Mouse (Mus musculus) kidney, embryonic 16.5 days (tissue): Measurements from ENCODE around the gene Hkdc1. TPM values are rescaled to one million over a fixed set of nuclear protein-coding genes. Genes with fewer than 3 reads are reported as not detected.

Experiments
- ATAC-seq: fragments of 200-750 bp; cut with Nextera tagmentation; 2 replicates; pipeline ENCODE4 v1.8.0; 2017; ENCODE audit warnings: moderate TSS enrichment; ENCODE audit not compliant: low FRiP score, low TSS enrichment
- H3K27ac ChIP-seq: fragments of 300-500 bp; sonication (generic); 2 replicates; pipeline ENCODE4 v1.5.1; 2014; ENCODE audit warnings: low read length
- H3K27me3 ChIP-seq: fragments of 300-500 bp; sonication (generic); 2 replicates; pipeline ENCODE4 v1.6.1; 2014; ENCODE audit warnings: low read length, control low read depth, mixed read lengths; ENCODE audit not compliant: insufficient read depth
- H3K36me3 ChIP-seq: fragments of 300-500 bp; sonication (generic); 2 replicates; pipeline ENCODE4 v1.6.1; 2014; ENCODE audit warnings: low read length, control low read depth, mixed read lengths; ENCODE audit not compliant: insufficient read depth
- H3K4me1 ChIP-seq: fragments of 300-500 bp; sonication (generic); 2 replicates; pipeline ENCODE4 v1.6.1; 2014; ENCODE audit warnings: low read length, control low read depth, mixed read lengths; ENCODE audit not compliant: insufficient read depth
- H3K4me2 ChIP-seq: fragments of 300-500 bp; sonication (generic); replicated peaks from 2 replicates; pipeline ENCODE4 v1.6.1; 2014; ENCODE audit warnings: low read depth, low read length
- H3K4me3 ChIP-seq: fragments of 300-500 bp; sonication (generic); 2 replicates; pipeline ENCODE4 v1.5.1; 2014; ENCODE audit warnings: mild to moderate bottlenecking, low read length
- H3K9ac ChIP-seq: fragments of 300-500 bp; sonication (generic); replicated peaks from 2 replicates; pipeline ENCODE4 v1.6.1; 2014; ENCODE audit warnings: low read length
- H3K9me3 ChIP-seq: fragments of 300-500 bp; sonication (generic); 2 replicates; pipeline ENCODE4 v1.6.1; 2016; ENCODE audit warnings: low read length, control low read depth
- WGBS: fragments of 180-500 bp; shearing (Covaris S2); extraction: QIAGEN DNeasy Blood & Tissue Kit; methylation state at CpG from one replicate; pipeline ENCODE4 v1.1.7; 2014; 5-methylcytosine and 5-hydroxymethylcytosine counted together
- polyA plus RNA-seq: library from polyadenylated mRNA; unstranded; fragments of >200 nt; fragmentation: Nextera tagmentation; extraction: Ambion mirVana; gene quantifications from 2 replicates; pipeline ENCODE4 v1.2.1, GENCODE M21; 2015

The Hkdc1 gene
- polyA plus RNA-seq, 1 experiment from 2014 or later: 4.0 TPM

DNA sequence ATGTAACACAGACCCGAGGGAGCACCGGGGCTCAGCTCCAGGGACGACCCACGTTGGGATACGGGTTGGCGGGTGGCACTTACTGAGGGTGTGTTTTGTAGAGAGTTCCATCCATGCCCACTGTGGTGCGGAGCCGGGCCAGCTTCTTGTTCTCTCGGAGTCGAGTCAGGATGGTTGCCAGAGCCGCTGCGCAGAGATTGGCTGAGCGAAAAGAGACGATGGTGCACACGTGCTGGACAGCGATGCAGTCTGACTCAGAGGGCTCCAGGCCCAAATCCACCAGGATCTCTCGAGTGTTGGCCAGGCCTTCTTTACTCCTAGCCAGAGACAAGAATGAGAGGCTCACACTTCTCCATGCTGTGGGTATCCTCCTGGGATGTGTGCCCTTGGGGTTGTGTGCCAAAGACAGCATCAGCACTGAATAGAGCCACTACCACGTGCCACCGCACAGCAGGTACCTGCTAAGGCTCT is 20.6 kb downstream of the Hkdc1 start:
- Histone ChIP-seq H3K27me3 (peaks cover 3% of the 10 kb centered on the region; the same call in 1 of the 2 replicates), H3K9ac (no peak overlapping the region), H3K27ac (no peak overlapping the region), H3K36me3 (no peaks in the 10 kb centered on the region), H3K4me2 (no peak overlapping the region), H3K4me1 (peaks cover 6% of the 10 kb centered on the region; the same call in 1 of the 2 replicates), H3K9me3 (no peaks in the 10 kb centered on the region), H3K4me3 (no peak overlapping the region)
- no peak for ATAC-seq
- 79% methylated on average over 19 of the region's 19 CpGs for WGBS

DNA sequence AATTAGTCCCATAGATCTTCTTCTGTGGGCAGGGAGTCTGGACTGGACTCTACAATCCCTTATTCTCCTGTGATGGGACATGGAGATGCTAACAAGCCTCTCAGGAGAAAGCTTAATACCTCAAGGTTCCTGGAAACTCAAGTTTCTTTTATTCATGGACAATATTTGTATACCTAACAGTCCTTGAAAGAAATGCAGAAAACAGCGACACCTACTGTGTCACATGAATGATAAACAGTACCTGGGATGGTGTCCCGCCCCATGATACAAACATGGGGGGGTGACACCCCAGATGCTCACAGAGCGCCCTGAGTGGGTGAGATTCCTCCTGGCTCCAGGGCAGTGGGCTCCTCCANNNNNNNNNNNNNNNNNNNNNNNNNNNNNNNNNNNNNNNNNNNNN is 39.3 kb downstream of the Hkdc1 start:
- no peaks in the 10 kb centered on the region for H3K36me3 ChIP-seq
- H3K27me3 ChIP-seq: no peaks in the 10 kb centered on the region
- H3K9ac ChIP-seq: no peak overlapping the region
- H3K4me2 ChIP-seq: no peak overlapping the region
- H3K9me3 ChIP-seq: no peaks in the 10 kb centered on the region
- no peak overlapping the region for H3K27ac ChIP-seq
- no peaks in the 10 kb centered on the region for H3K4me1 ChIP-seq
- WGBS: 79% methylated on average over 3 of the region's 3 CpGs
- ATAC-seq: no peak
- H3K4me3 ChIP-seq: no peak overlapping the region

DNA sequence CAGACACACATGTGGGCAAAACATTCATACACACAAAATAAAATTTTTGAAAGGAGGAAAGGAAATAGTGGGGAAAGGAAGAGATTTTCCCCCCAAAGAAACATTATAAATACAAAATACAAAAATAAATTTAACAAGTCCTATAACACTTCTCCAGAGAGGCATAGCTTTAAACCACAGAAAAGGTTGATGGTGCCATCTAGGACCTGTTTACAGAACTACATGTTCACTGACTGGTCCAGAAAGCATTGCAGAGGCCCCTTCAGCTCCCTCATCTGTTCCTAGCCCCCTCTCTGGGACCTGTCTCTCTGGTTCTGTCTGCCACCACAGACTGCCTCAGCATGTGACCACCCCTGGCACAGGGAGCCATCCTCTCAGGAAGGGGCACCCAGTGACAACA is 41.4 kb downstream of the Hkdc1 start:
- no peaks in the 10 kb centered on the region for H3K36me3 ChIP-seq

DNA sequence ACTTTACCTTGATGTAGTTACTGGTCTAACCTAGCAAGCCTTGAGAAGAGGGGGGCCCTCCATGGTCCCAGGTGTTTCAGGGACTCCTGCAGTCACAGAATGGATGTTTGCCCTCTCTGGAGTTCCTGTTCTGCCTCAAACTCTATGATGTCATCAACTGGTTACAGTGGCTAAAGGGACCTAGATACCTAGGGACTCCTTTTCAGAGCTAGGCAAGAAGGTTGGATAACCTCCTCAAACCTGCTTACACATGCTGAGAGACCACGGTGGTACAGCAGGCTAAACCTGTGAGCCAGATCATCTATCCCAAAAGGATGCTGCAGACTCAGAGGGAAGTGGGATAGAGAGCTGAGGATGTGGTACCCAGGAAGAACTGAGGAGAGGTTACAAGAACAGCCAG is 42.5 kb downstream of the Hkdc1 start, which contains the start of gene Hk1:
Hk1 (minus strand) TSS at position 101 of the 400 bp plus-strand sequence.
- ATAC-seq: no peak
- Histone ChIP-seq H3K27ac (no peak within 1 kb of the TSS), H3K4me2 (no peak within 1 kb of the TSS), H3K4me3 (no peak within 1 kb of the TSS), H3K9ac (no peak within 1 kb of the TSS), H3K36me3 (no peaks in the 10 kb centered on the region), H3K9me3 (no peaks in the 10 kb centered on the region), H3K27me3 (no peaks in the 10 kb centered on the region), H3K4me1 (no peaks in the 10 kb centered on the region)
- WGBS: 100% methylated on average over 1 of the region's 1 CpGs

More for the DNA sequence above, 41.4 kb downstream of the Hkdc1 start:
- Histone ChIP-seq H3K4me2 (no peak overlapping the region), H3K27me3 (no peaks in the 10 kb centered on the region), H3K4me3 (no peak overlapping the region), H3K27ac (no peak overlapping the region), H3K9me3 (no peaks in the 10 kb centered on the region), H3K4me1 (no peaks in the 10 kb centered on the region), H3K9ac (no peak overlapping the region)
- ATAC-seq: no peak

- Histone ChIP-seq H3K4me1 (no peaks in the 10 kb centered on the region), H3K27me3 (no peaks in the 10 kb centered on the region), H3K4me2 (no peak overlapping the region), H3K27ac (no peak overlapping the region), H3K36me3 (no peaks in the 10 kb centered on the region), H3K9ac (no peak overlapping the region), H3K4me3 (no peak overlapping the region), H3K9me3 (no peaks in the 10 kb centered on the region)
- ATAC-seq: no peak
- 90% methylated on average over 7 of the region's 7 CpGs for WGBS
Observed at GRCm38 (mm10) chr10:62358827-62359226, 63.5 kb downstream of the Hkdc1 start.

DNA sequence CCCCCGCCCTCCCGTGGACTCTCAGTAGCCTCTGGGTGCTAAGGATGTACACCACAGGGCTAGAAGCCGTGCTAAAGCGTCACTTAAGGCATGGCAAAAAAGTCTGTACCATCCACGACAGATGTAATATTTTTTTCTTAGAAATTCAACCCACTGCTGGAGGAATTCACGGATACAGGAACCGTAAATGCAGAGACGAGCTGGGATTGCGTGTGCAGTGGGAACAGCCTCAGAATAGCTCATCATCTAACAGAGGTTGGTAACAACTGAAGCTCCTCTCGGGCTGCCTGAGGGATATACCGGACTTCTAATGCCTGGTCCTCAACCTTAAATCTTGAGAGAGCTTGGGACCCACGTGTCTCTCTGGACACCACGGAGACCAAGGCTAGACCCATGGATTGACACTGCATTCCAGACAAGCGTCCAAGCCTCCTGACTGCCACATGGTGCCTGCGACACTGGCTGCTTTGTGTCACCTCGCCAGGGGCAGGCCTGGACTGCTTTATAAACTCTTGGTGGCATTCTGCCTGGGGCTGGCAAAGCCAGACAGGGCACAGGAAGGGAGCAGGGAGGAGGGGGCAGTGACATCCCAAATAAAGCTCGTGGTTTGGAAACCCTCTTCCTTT is 66.1 kb downstream of the Hkdc1 start:
- no peak overlapping the region for H3K4me3 ChIP-seq
- H3K27me3 ChIP-seq: no peaks in the 10 kb centered on the region
- no peaks in the 10 kb centered on the region for H3K4me1 ChIP-seq
- H3K27ac ChIP-seq: no peak overlapping the region
- H3K36me3 ChIP-seq: no peaks in the 10 kb centered on the region
- WGBS: 79% methylated on average over 17 of the region's 17 CpGs
- H3K9me3 ChIP-seq: 0 out of 2 replicates have a peak, but pooled peaks cover 2% of the 10 kb centered on the region
- ATAC-seq: no peak
- H3K4me2 ChIP-seq: no peak overlapping the region
- no peak overlapping the region for H3K9ac ChIP-seq

GRCm38 (mm10) chr10:62345147-62345546 is 77.1 kb downstream of the Hkdc1 start:
- Histone ChIP-seq H3K36me3 (no peaks in the 10 kb centered on the region), H3K9me3 (0 out of 2 replicates have a peak, but pooled peaks cover 4% of the 10 kb centered on the region), H3K4me1 (peaks cover 5% of the 10 kb centered on the region; the same call in 1 of the 2 replicates), H3K9ac (no peak overlapping the region), H3K4me2 (no peak overlapping the region), H3K27me3 (no peaks in the 10 kb centered on the region), H3K27ac (no peak overlapping the region), H3K4me3 (no peak overlapping the region)
- ATAC-seq: no peak
- 73% methylated on average over 5 of the region's 5 CpGs for WGBS

- WGBS: 69% methylated on average over 9 of the region's 9 CpGs
- no peaks in the 10 kb centered on the region for H3K27me3 ChIP-seq
- no peak overlapping the region for H3K9ac ChIP-seq
- H3K4me3 ChIP-seq: no peak overlapping the region
- 0 out of 2 replicates have a peak, but pooled peaks cover 4% of the 10 kb centered on the region for H3K9me3 ChIP-seq
- H3K4me1 ChIP-seq: peaks cover 8% of the 10 kb centered on the region
- no peak for ATAC-seq
- no peak overlapping the region for H3K27ac ChIP-seq
- H3K4me2 ChIP-seq: no peak overlapping the region
- H3K36me3 ChIP-seq: no peaks in the 10 kb centered on the region
Observed at GRCm38 (mm10) chr10:62344004-62344752, 78.1 kb downstream of the Hkdc1 start.

DNA sequence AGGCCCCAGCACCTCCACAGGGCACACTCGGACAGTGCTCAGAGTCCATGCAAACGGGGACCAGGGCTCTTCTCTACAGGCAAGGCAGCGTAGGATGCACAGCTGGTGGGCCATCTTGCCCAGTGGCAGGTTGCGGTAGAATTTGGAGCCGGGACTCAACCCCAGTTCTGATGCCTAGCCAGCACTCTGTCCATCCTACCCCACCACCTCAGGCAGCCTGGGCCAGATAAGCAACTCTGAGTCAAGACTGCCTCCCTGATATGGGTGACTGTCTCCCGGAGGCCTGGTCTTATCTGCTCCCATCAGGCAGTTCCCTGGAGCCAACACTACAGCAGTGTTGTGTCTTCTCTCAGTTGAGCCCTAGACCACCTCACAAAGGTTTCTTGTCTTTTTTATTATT is 79.8 kb downstream of the Hkdc1 start:
- 93% methylated on average over 6 of the region's 6 CpGs for WGBS
- no peak overlapping the region for H3K27ac ChIP-seq
- no peak overlapping the region for H3K4me3 ChIP-seq
- H3K9ac ChIP-seq: no peak overlapping the region
- H3K36me3 ChIP-seq: no peaks in the 10 kb centered on the region
- ATAC-seq: no peak
- no peaks in the 10 kb centered on the region for H3K9me3 ChIP-seq
- no peak overlapping the region for H3K4me2 ChIP-seq
- H3K27me3 ChIP-seq: no peaks in the 10 kb centered on the region
- peaks cover 22% of the 10 kb centered on the region for H3K4me1 ChIP-seq

- peaks cover 27% of the 10 kb centered on the region for H3K4me1 ChIP-seq
- no peak overlapping the region for H3K4me3 ChIP-seq
- no peak for ATAC-seq
- no peak overlapping the region for H3K4me2 ChIP-seq
- no peak overlapping the region for H3K27ac ChIP-seq
- H3K27me3 ChIP-seq: no peaks in the 10 kb centered on the region
- no peaks in the 10 kb centered on the region for H3K9me3 ChIP-seq
- WGBS: 90% methylated on average over 4 of the region's 4 CpGs
- no peak overlapping the region for H3K9ac ChIP-seq
- no peaks in the 10 kb centered on the region for H3K36me3 ChIP-seq
Observed at GRCm38 (mm10) chr10:62341956-62342355, 80.3 kb downstream of the Hkdc1 start.
